Mouse (Mus musculus) gonadal fat pad, adult 2 months (tissue): ENCODE results near the gene Gja8. TPM values are rescaled to one million over a fixed set of nuclear protein-coding genes. Genes with fewer than 3 reads are reported as not detected.

Experiments used
- DNase-seq: peaks from one replicate; pipeline ENCODE4 v3.0.0-alpha.2; 2012; ENCODE audit warnings: low read depth
- polyA plus RNA-seq: library from polyadenylated mRNA; depleted of rRNA; stranded (reverse); fragments of >200 nt; gene quantifications from 2 replicates; pipeline ENCODE4 v1.2.3, GENCODE M21; 2012; rRNA removed

The Gja8 gene
- polyA plus RNA-seq: 0.01 TPM in 1 of 2 replicates, not detected in the other

DNA sequence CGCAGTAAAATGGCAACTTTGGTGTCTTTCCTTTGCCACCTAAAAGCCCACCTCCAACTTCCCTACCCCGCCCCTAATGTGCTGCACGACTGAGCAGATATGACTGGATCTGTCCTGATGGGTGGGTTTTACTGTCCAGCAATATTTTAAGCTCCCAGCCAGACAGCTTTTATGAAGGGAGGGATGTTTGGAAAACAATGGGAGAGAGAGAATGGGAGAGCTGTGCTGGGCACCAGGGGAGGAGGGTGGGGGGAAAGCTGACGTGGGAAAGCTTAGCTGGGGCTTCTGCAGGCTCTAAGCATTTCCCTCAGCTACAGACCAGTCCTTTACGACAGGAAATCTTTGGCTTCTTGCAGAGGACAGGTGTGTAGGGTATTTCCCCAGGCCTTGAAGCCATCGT is at the start of gene Gja8:
Gene Gja8 (minus strand): TSS at position 101 of the 400 bp plus-strand sequence.
- no peak for DNase-seq

DNA sequence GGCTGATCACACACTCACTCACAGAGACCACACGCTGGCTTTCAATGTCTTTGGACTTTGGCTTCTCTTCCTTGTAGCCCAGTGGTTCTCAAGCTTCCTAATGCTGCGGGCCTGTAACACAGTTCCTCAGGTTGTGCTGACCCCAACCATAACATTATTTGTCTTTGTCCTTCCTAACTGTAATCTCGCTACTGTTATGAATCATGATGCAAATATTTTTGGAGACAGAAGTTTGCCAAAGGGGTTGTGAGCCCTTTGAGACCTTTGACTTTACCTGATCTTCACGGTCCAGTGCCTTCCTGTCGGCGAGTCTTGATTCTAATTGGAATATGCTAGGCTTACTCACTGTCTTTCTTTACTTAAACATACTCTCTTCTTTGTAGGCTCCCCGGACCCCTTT is 48.6 kb upstream of the Gja8 start:
- DNase-seq: no peak

- no peak for DNase-seq
Measured at GRCm38 (mm10) chr3:96970986-96971385, 45.2 kb upstream of the Gja8 start.

- DNase-seq: no peak
Measured at GRCm38 (mm10) chr3:96963088-96964034, 37.5 kb upstream of the Gja8 start.

- DNase-seq: no peak
Measured at GRCm38 (mm10) chr3:96960597-96960996, 34.8 kb upstream of the Gja8 start.

- no peak for DNase-seq
Measured at GRCm38 (mm10) chr3:96953489-96954233, 27.8 kb upstream of the Gja8 start.

GRCm38 (mm10) chr3:96942706-96943105 is 16.9 kb upstream of the Gja8 start:
- no peak for DNase-seq

GRCm38 (mm10) chr3:96938738-96939137 is 12.9 kb upstream of the Gja8 start:
- no peak for DNase-seq

- DNase-seq: no peak
Measured at GRCm38 (mm10) chr3:96937606-96938005, 11.8 kb upstream of the Gja8 start.

DNA sequence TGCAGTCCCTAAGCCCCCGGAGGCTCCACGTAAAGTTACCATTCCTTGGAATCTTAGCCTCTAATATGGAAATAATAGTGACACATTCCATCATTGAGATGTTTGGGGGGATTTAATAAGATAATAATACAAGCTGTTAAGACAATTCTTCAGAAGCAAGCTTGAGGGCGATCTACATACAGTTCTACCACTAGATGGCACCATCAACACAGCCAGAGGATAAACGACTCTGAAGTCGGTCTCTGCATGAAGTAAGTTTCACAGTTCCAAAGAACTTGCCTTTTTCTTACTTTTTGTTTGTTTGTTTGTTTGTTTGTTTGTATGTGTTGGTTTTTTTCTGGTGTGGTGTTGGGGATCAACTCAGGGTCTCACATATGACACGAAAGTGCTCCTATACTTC is 10.4 kb upstream of the Gja8 start:
- no peak for DNase-seq

DNA sequence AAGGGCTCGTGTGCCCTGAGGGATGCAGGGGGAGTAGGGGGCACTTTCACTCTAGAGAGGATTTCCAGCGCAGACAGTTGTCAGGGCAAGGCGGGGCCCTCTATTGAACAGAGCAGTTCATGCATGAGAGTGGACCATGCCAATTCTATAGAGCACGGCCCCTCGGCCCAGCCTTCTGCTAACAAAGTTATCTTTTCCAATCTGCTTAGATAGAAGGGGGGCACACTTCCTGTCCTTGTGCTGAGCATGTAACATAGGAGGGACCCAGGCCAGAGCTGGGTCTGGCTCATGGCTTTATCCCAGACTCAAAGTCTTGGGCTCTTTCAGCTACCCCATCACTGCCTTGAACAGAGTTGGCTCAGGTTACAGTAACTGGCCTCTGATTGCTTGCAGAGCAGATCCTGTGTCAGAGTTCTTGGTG is 5.5 kb upstream of the Gja8 start:
- DNase-seq: no peak

DNA sequence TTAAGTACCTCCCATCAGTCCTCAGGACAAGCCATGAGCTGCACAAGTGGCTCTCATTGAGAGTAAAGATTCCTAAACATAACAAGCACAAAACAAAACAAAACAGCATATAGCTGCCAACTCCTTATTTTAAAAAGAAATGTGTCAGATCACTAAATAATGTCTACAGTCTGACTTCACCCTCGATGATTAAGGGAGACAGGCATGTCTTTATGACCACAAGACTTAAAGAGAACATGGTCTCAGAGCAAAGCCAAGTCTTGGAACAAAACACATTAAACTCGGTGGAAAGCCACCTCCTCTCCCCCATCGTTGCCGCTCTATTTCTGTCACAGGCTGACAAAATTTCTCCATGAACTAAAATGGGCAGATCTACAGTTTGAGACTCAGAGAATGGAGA is 1.2 kb downstream of the Gja8 start:
- no peak for DNase-seq

DNA sequence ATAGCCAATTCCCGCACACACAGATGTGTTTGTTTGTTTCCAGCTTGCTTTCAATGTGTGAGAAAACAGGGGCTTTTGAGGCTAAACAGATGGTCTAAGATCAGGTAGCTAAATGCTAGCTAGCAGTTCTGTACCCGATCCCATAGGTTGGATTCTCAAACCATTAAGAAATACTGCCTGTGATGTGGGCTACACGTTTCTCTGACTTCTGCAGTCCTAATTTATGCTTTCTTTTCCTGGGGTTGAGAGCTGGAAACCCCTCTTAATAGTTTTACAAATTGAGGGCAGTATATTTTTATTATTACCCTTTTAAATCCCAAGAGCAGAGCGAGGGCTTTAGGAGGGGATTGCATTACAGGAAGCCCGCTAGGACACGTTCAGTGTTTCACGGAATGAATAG is 4.8 kb downstream of the Gja8 start:
- no peak for DNase-seq

- peak; percentile 4 for DNase-seq
Measured at GRCm38 (mm10) chr3:96905592-96905991, 20.2 kb downstream of the Gja8 start.

GRCm38 (mm10) chr3:96904851-96905541 is 20.8 kb downstream of the Gja8 start, which contains the start of gene Gpr89:
Gene Gpr89 (minus strand): TSS chr3:96905346.
- DNase-seq: peak; percentile 19

- no peak for DNase-seq
Measured at GRCm38 (mm10) chr3:96904393-96904792, 21.4 kb downstream of the Gja8 start, which contains the start of gene Gja5. Gene Gja5 (plus strand): TSS chr3:96904693.

DNA sequence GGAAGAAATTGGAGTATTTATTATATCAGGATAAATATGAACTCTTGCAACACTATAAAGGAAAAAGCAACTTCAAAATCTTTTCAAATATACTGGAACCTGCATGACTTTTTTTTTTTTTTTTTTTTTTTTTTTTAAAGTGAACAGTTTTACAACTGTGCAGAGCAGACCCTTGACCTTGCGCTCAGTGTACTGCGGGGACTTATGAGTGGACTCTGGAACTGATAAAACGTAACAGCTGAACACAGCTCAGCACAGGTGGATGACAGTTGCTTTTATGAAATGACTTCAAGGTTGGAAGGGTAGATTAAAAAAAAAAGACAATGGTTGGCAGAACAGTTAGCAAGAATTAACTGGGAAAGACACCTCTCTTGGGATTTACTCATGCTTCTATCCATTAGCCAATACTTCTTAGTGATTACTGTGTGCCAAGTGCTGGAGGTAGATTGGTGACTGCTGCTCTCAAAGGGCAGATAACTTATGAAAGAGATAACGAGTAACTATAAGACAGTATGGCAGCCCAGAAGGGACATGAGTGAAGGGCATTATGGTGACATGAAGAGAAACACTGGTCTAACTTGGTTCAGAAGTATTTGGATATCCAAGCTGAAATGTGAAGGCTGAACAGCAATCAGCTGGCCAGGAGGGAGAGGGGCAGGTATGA is 23.4 kb downstream of the Gja8 start:
- DNase-seq: no peak

GRCm38 (mm10) chr3:96883690-96884089 is 42.1 kb downstream of the Gja8 start:
- no peak for DNase-seq

DNA sequence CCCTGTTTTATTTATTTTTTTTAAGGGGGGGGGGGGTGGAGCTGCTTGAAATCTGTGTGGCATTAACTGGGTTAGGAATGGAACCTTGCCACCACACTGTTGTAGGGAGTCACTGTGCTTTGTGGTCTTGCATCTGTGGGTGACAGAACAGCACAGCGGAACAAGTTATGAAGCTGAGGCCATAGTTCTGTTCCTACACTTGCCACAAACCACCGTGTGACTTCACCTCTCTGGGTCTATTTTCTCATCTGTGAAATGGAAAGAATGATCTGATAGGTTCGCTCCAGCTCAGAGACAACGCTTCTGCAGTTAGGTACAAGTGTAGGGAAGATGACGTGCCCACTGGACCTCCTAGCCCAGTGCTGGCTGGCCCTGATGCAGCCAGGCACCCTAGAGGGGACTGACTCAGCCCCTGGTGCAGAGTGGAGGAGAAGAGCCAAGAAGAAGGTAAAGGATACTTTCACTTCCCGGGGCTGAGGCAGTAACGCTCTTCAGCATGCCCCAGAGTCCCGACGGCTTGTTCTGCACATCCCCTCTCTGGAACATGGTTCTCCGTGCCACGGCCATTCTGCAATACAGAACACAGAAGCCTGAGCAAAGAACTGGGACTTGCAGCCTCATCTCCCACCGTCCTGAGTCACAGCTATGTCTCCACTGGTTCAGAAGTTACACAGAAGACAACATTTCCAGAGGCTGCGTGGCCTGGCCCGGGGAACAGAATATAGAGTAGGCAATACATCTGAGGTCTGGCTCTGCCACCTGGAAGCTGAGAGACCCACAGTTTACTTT is 43.6 kb downstream of the Gja8 start:
- no peak for DNase-seq

DNA sequence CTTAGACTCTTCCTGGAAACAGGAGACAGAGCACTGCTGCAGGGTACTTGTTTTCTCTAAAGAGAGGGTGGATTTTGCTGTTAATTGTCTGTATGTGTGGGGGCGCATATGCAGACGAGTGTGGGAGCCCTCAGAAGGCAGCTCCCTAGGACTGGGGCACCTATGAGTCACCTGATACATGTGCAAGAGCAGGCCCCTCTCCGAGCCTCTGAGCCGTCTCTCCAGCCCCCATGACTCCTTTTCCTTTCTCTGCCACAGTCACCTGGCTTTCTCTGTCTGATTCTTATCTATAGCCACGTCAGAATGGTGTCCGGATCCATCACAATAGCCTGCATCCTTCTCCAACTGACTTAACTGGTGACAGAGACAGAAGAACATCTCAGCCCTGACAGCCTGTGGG is 44.3 kb downstream of the Gja8 start:
- DNase-seq: no peak

- DNase-seq: no peak
Measured at GRCm38 (mm10) chr3:96880385-96880784, 45.4 kb downstream of the Gja8 start.
